Comparison of ENCODE assay signal across 13 mouse cellular contexts in genomic region chrX:20931963-20932362, GRCm38 (mm10). TPM values are rescaled to one million over a fixed set of nuclear protein-coding genes. Genes with fewer than 3 reads are reported as not detected.
DNase-seq lines count a peak whose midpoint lies in the region; ATAC-seq and TF ChIP-seq lines count a peak whose summit lies in the region.
"Had no signal": no experiment of that assay in that cellular context is flagged by ENCODE, and none has a peak within 500 bp of the region (broad histone marks: within the 10 kb centered on the region; RNA-seq: fewer than 3 reads in every experiment).

No protein-coding gene starts in this region.

- H3K4me3 ChIP-seq in G1E (ENCODE audit: low read depth, low read length) = no peak overlapping the region
- H3K4me3 ChIP-seq: forebrain, embryonic 15.5 days; hindbrain, embryonic 15.5 days had no signal

- no peak for TF ChIP-seq CTCF in G1E (IDR thresholded peaks at IDR 0.05; ENCODE audit: low read depth, low read length)

- DNase-seq in kidney, postnatal 10 days = peak; percentile 5
- DNase-seq in kidney, postnatal 25 days = no peak
- DNase-seq in G1E (ENCODE audit: low spot score) = no peak
- DNase-seq in natural killer cell, adult 2 months (ENCODE audit: low spot score in 2 of 2) = peak; percentile 6 to 41
- DNase-seq in retina, embryonic 14.5 days (ENCODE audit: low spot score) = no peak
- no peak for DNase-seq in right cerebral cortex, postnatal 4 days
- DNase-seq: cerebellum, postnatal 14 days; right cerebral cortex, postnatal 14 days; thymus, adult 18-20 months had no signal

- peaks cover 14% of the 10 kb centered on the region for H3K4me1 ChIP-seq in G1E (ENCODE audit: insufficient read depth, low read depth, low read length)
- H3K4me1 ChIP-seq: forebrain, embryonic 15.5 days; hindbrain, embryonic 15.5 days had no signal

- peaks cover 55% of the 10 kb centered on the region for H3K36me3 ChIP-seq in G1E (replicated peaks)
- H3K36me3 ChIP-seq: hindbrain, embryonic 15.5 days had no signal

- no peaks in the 10 kb centered on the region for H3K9me3 ChIP-seq in G1E (replicated peaks)
- H3K9me3 ChIP-seq: forebrain, embryonic 15.5 days; hindbrain, embryonic 15.5 days had no signal

- ATAC-seq in G1E (ENCODE audit: extremely low read depth, insufficient number of reproducible peaks, low FRiP score, poor library complexity, severe bottlenecking) = peak; percentile 49
- peak; percentile 71 to 85 for ATAC-seq in hematopoietic stem cell, adult 5-6 weeks (replicated peaks in 1 of 2; ENCODE audit: insufficient read depth in 1 of 2, low FRiP score in 2 of 2, low TSS enrichment in 1 of 2, low read depth in 1 of 2, poor library complexity in 2 of 2, severe bottlenecking in 2 of 2)
- no peak for ATAC-seq in activated CD4-positive, CD25-positive, alpha-beta regulatory T cell, adult 4 months
- ATAC-seq: forebrain, embryonic 15.5 days had no signal

- H3K27me3 ChIP-seq in G1E (ENCODE audit: insufficient read depth, low read length) = no peaks in the 10 kb centered on the region
- H3K27me3 ChIP-seq: forebrain, embryonic 15.5 days; hindbrain, embryonic 15.5 days had no signal

RNA-seq across cellular contexts. Expression of gene Cfp, which starts 0.6 kb away (rescaled TPM):
- 6.2 and 10.1 TPM in 2 replicates for total RNA-seq in G1E (2014; fragmentation: Nextera tagmentation)
- 9.5 and 12.1 TPM in 2 replicates for total RNA-seq in G1E (2017)
- polyA plus RNA-seq in G1E (2012) = 4.9 and 5.9 TPM in 2 replicates
- total RNA-seq in hematopoietic stem cell, adult 5-6 weeks (2017) = 10.0 and 17.5 TPM in 2 replicates
- polyA plus RNA-seq in activated CD4-positive, CD25-positive, alpha-beta regulatory T cell, adult 4 months (2017; shearing (Covaris generic)) = 1 to 10 TPM; 2.4 to 5.2 TPM

RNA-seq across cellular contexts. Expression of gene Syn1, which starts 11.2 kb away (rescaled TPM):
- not detected in 2 replicates for total RNA-seq in G1E (2014; fragmentation: Nextera tagmentation)
- not detected in 2 replicates for total RNA-seq in G1E (2017)
- polyA plus RNA-seq in G1E (2012) = not detected in 2 replicates
- total RNA-seq in hematopoietic stem cell, adult 5-6 weeks (2017) = not detected in 2 replicates
- not detected for polyA plus RNA-seq in activated CD4-positive, CD25-positive, alpha-beta regulatory T cell, adult 4 months (2017; shearing (Covaris generic))

RNA-seq across cellular contexts. Expression of gene Elk1, which starts 18.4 kb away (rescaled TPM):
- total RNA-seq in G1E (2014; fragmentation: Nextera tagmentation) (19.3 and 20.5 TPM in 2 replicates), G1E (2017) (7.0 and 7.6 TPM in 2 replicates)
- polyA plus RNA-seq in G1E (2012) = 15.8 and 17.1 TPM in 2 replicates
- 4.4 and 6.7 TPM in 2 replicates for total RNA-seq in hematopoietic stem cell, adult 5-6 weeks (2017)
- 1 to 10 TPM; 3.9 to 4.1 TPM for polyA plus RNA-seq in activated CD4-positive, CD25-positive, alpha-beta regulatory T cell, adult 4 months (2017; shearing (Covaris generic))

RNA-seq across cellular contexts. Expression of gene Uxt, which starts 29.9 kb away (rescaled TPM):
- total RNA-seq in G1E (2014; fragmentation: Nextera tagmentation) = 24.0 and 27.2 TPM in 2 replicates
- 33.3 and 36.4 TPM in 2 replicates for total RNA-seq in G1E (2017)
- polyA plus RNA-seq in G1E (2012) = 8.2 and 19.0 TPM in 2 replicates
- 20.3 and 39.4 TPM in 2 replicates for total RNA-seq in hematopoietic stem cell, adult 5-6 weeks (2017)
- 10 to 100 TPM; 40.8 to 49.3 TPM for polyA plus RNA-seq in activated CD4-positive, CD25-positive, alpha-beta regulatory T cell, adult 4 months (2017; shearing (Covaris generic))

Comparison
In these comparisons a context has a peak if more than half of its experiments do, and no peak if none do; other contexts are left out.
1. DNase-seq: peak in kidney, postnatal 10 days (single experiment) and natural killer cell, adult 2 months (2 of 2); none in kidney, postnatal 25 days (0 of 2), G1E (single experiment), retina, embryonic 14.5 days (single experiment) and right cerebral cortex, postnatal 4 days (single experiment).